Mouse (Mus musculus) mouse trophoblast stem cell (cell line): ENCODE data around the gene Fbxo34.
"Not testable (repeated sequence)": the region's sequence is repeated elsewhere in the genome, so short reads cannot be mapped to it uniquely, and the experiment has no call there.

ENCODE experiments used
- in situ Hi-C, 2 experiments: fragments of 300-500 bp; cut with MseI, MboI; formaldehyde crosslinking; loops; 2 replicates in 1 of 2; 3 replicates in 1 of 2; pipeline ENCODE4 v1.15.1; 2025

Fbxo34 gene

GRCm38 (mm10) chr14:47555225-47555624 lies 105.0 kb downstream of the Fbxo34 start:
- in situ Hi-C loops: no loop called here

GRCm38 (mm10) chr14:47560714-47561113 lies 110.5 kb downstream of the Fbxo34 start:
- in situ Hi-C loops: no loop called here

GRCm38 (mm10) chr14:47562530-47562929 lies 112.3 kb downstream of the Fbxo34 start:
- in situ Hi-C loops: no loop called here

GRCm38 (mm10) chr14:47563106-47563505 lies 112.9 kb downstream of the Fbxo34 start:
- in situ Hi-C loops: no loop called here

GRCm38 (mm10) chr14:47567962-47568652 lies 117.9 kb downstream of the Fbxo34 start:
- in situ Hi-C loops: no loop called here

GRCm38 (mm10) chr14:47570549-47570948 lies 120.3 kb downstream of the Fbxo34 start, which contains the start of gene Atg14:
Gene Atg14 (minus strand): TSS chr14:47570649.
- in situ Hi-C loops: not testable (repeated sequence)

- in situ Hi-C loops: no loop called here
These were observed 122.5 kb downstream of the Fbxo34 start for GRCm38 (mm10) chr14:47572707-47573106.

GRCm38 (mm10) chr14:47574721-47575120 lies 124.5 kb downstream of the Fbxo34 start:
- in situ Hi-C loops: loop anchor here in 1 of 2 experiments (25.0 kb wide), 2 partner anchors 588 to 788 kb away; no protein-coding TSS in a partner anchor

- in situ Hi-C loops: loop anchor here in 1 of 2 experiments (25.0 kb wide), 2 partner anchors 586 to 786 kb away; no protein-coding TSS in a partner anchor
These were observed 126.5 kb downstream of the Fbxo34 start for GRCm38 (mm10) chr14:47576687-47577086.

GRCm38 (mm10) chr14:47578086-47578485 lies 127.9 kb downstream of the Fbxo34 start:
- in situ Hi-C loops: loop anchor here in 1 of 2 experiments (25.0 kb wide), 2 partner anchors 584 to 784 kb away; no protein-coding TSS in a partner anchor

- in situ Hi-C loops: loop anchor here in 1 of 2 experiments (25.0 kb wide), 2 partner anchors 581 to 781 kb away; no protein-coding TSS in a partner anchor
These were observed 131.1 kb downstream of the Fbxo34 start for GRCm38 (mm10) chr14:47581280-47581679.
